Mouse (Mus musculus) 3134 (cell line): ENCODE results near the gene Hba-a1.
"Not testable (repeated sequence)": the region's sequence is repeated elsewhere in the genome, so short reads cannot be mapped to it uniquely, and the experiment has no call there.

Experiments used
- DNase-seq: peaks from one replicate; pipeline ENCODE4 v3.0.0-alpha.2; 2011; ENCODE audit warnings: low spot score; ENCODE audit not compliant: insufficient read length; ENCODE audit errors: extremely low read depth

The Hba-a1 gene

GRCm38 (mm10) chr11:32283091-32283777 lies at the start of gene Hba-a1:
Gene Hba-a1, plus strand, starts transcription at chr11:32283511.
- not testable (repeated sequence) for DNase-seq

- DNase-seq, result no peak
These were observed 49.4 kb upstream of the Hba-a1 start for GRCm38 (mm10) chr11:32233895-32234294.

- DNase-seq, result no peak
These were observed 48.4 kb upstream of the Hba-a1 start for GRCm38 (mm10) chr11:32234816-32235485.

- DNase-seq, result no peak
These were observed 47.7 kb upstream of the Hba-a1 start for GRCm38 (mm10) chr11:32235646-32236045.

GRCm38 (mm10) chr11:32236132-32236531 lies 47.2 kb upstream of the Hba-a1 start:
- DNase-seq, result no peak

- DNase-seq, result no peak
These were observed 46.5 kb upstream of the Hba-a1 start for GRCm38 (mm10) chr11:32236712-32237410.

- no peak for DNase-seq
These were observed 45.9 kb upstream of the Hba-a1 start for GRCm38 (mm10) chr11:32237411-32237795.

- no peak for DNase-seq
These were observed 45.0 kb upstream of the Hba-a1 start for GRCm38 (mm10) chr11:32238093-32238860.

- no peak for DNase-seq
These were observed 41.9 kb upstream of the Hba-a1 start for GRCm38 (mm10) chr11:32241391-32241790.

- no peak for DNase-seq
These were observed 41.1 kb upstream of the Hba-a1 start for GRCm38 (mm10) chr11:32242209-32242608.

GRCm38 (mm10) chr11:32243205-32243955 lies 39.9 kb upstream of the Hba-a1 start:
- no peak for DNase-seq

- DNase-seq, result no peak
These were observed 39.2 kb upstream of the Hba-a1 start for GRCm38 (mm10) chr11:32244064-32244463.

- DNase-seq, result no peak
These were observed 38.7 kb upstream of the Hba-a1 start for GRCm38 (mm10) chr11:32244617-32245016.

GRCm38 (mm10) chr11:32245614-32246013 lies 37.7 kb upstream of the Hba-a1 start:
- no peak for DNase-seq

GRCm38 (mm10) chr11:32247068-32247467 lies 36.2 kb upstream of the Hba-a1 start:
- no peak for DNase-seq

- DNase-seq, result no peak
These were observed 35.0 kb upstream of the Hba-a1 start for GRCm38 (mm10) chr11:32248350-32248749.

GRCm38 (mm10) chr11:32250880-32251763 lies 32.2 kb upstream of the Hba-a1 start:
- no peak for DNase-seq

- no peak for DNase-seq
These were observed 30.2 kb upstream of the Hba-a1 start for GRCm38 (mm10) chr11:32253121-32253520.

- no peak for DNase-seq
These were observed 27.2 kb upstream of the Hba-a1 start for GRCm38 (mm10) chr11:32256146-32256545.
